Mouse (Mus musculus) bone marrow macrophage, adult 2 months (primary cell): Measurements from ENCODE around the gene Olfr1393.

Experiments used
- CTCF ChIP-seq: IDR thresholded peaks from 2 replicates; pipeline ENCODE4 v1.5.1; 2012; ENCODE audit warnings: low read depth, mild to moderate bottlenecking, low read length, moderate library complexity
- POLR2A ChIP-seq: IDR thresholded peaks from 2 replicates; pipeline ENCODE4 v1.6.1; 2012; ENCODE audit warnings: mild to moderate bottlenecking, low read depth, low read length, borderline replicate concordance

GRCm38 (mm10) chr11:49245634-49246415 is 32.3 kb upstream of the Olfr1393 start:
- TF ChIP-seq POLR2A (no peak), CTCF (no peak)
